Mouse (Mus musculus) midbrain, embryonic 13.5 days (tissue): Measurements from ENCODE around the gene Hrc. TPM values are rescaled to one million over a fixed set of nuclear protein-coding genes. Genes with fewer than 3 reads are reported as not detected.

Experiments used
- ATAC-seq: fragments of 200-750 bp; cut with Nextera tagmentation; 2 replicates; pipeline ENCODE4 v1.8.0; 2017; ENCODE audit warnings: mild to moderate bottlenecking, moderate TSS enrichment, moderate library complexity
- H3K27ac ChIP-seq: fragments of 300-500 bp; sonication (generic); 2 replicates; pipeline ENCODE4 v1.5.1; 2015; ENCODE audit warnings: inconsistent platforms, mild to moderate bottlenecking, moderate library complexity
- H3K27me3 ChIP-seq: fragments of 300-500 bp; sonication (generic); 2 replicates; pipeline ENCODE4 v1.6.1; 2015; ENCODE audit warnings: mild to moderate bottlenecking, inconsistent platforms
- H3K36me3 ChIP-seq: fragments of 300-500 bp; sonication (generic); 2 replicates; pipeline ENCODE4 v1.6.1; 2015; ENCODE audit warnings: mild to moderate bottlenecking, inconsistent platforms
- H3K4me1 ChIP-seq: fragments of 300-500 bp; sonication (generic); replicated peaks from 2 replicates; pipeline ENCODE4 v1.6.1; 2015; ENCODE audit warnings: inconsistent platforms
- H3K4me2 ChIP-seq: fragments of 300-500 bp; sonication (generic); replicated peaks from 2 replicates; pipeline ENCODE4 v1.6.1; 2015; ENCODE audit warnings: moderate library complexity, mild to moderate bottlenecking, inconsistent platforms
- H3K4me3 ChIP-seq: fragments of 300-500 bp; sonication (generic); replicated peaks from 2 replicates; pipeline ENCODE4 v1.5.1; 2015; ENCODE audit warnings: mild to moderate bottlenecking, inconsistent platforms
- H3K9ac ChIP-seq: fragments of 300-500 bp; sonication (generic); replicated peaks from 2 replicates; pipeline ENCODE4 v1.6.1; 2015; ENCODE audit warnings: mild to moderate bottlenecking, inconsistent platforms
- H3K9me3 ChIP-seq: fragments of 300-500 bp; sonication (generic); 2 replicates; pipeline ENCODE4 v1.6.1; 2016; ENCODE audit warnings: mild to moderate bottlenecking, inconsistent platforms
- WGBS: fragments of 180-500 bp; shearing (Covaris S2); methylation state at CpG from one replicate; pipeline ENCODE4 v1.1.7; 2015; 5-methylcytosine and 5-hydroxymethylcytosine counted together
- polyA plus RNA-seq: library from polyadenylated mRNA; unstranded; fragments of >200 nt; fragmentation: Nextera tagmentation; extraction: Ambion mirVana; gene quantifications from 2 replicates; pipeline ENCODE4 v1.2.1, GENCODE M21; 2015

Gene Hrc
- polyA plus RNA-seq = 0.10 and 0.26 TPM in 2 replicates

DNA sequence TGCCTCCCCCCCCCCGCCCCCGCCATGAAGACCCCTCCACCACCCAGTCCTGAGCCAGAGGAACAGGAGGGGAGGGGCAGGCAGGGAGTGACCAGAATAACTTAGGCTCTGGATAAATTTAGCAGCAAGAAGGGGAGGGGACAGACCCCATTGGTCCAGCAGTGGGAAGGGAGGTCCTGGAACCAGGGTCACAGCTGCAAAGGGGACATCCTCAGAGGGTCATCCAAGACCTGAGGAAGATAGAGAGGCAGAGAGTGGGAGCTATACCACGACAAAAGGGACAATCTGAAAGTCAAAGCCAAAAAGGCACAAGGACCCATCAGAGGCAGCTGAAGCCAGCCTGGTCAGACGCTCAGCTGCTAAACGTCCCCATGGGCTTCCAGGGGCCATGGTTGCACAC lies at the start of gene Hrc:
Gene Hrc (plus strand): TSS at position 235 of the 400 bp plus-strand sequence.
- H3K9me3 ChIP-seq = no peaks in the 10 kb centered on the region
- H3K4me3 ChIP-seq = 0 out of 2 replicates have a peak within 1 kb of the TSS, but pooled peaks have one; percentile 56
- ATAC-seq = no peak
- 36% methylated on average over 5 of the region's 5 CpGs for WGBS
- H3K4me2 ChIP-seq = peak within 1 kb of the TSS; percentile 88; the same call in 1 of the 2 replicates
- H3K9ac ChIP-seq = no peak within 1 kb of the TSS
- peaks cover 28% of the 10 kb centered on the region for H3K27me3 ChIP-seq
- H3K27ac ChIP-seq = no peak within 1 kb of the TSS
- peaks cover 51% of the 10 kb centered on the region for H3K4me1 ChIP-seq
- H3K36me3 ChIP-seq = no peaks in the 10 kb centered on the region

DNA sequence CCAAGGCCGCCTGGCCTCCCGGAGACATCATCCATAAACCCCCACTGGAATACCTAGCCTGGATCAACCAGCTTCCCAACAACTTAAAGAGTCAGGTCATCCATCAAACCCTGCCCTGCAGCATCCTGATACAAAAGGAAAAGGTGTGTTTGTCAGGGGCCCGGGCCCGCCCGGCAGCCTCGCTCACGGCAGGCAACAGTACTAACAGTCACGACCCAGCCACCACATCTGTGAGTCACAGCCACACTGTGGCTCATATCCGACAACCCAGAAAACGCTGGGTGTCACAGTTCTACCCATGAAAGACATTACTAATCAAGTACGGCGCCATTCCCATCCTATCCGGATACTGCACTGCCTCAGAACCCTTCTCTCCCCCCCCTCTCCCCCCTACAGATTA lies 48.6 kb upstream of the Hrc start:
- 90% methylated on average over 13 of the region's 13 CpGs for WGBS
- H3K4me1 ChIP-seq = no peaks in the 10 kb centered on the region
- no peaks in the 10 kb centered on the region for H3K36me3 ChIP-seq
- ATAC-seq = no peak
- H3K4me2 ChIP-seq = no peak overlapping the region
- no peaks in the 10 kb centered on the region for H3K9me3 ChIP-seq
- no peak overlapping the region for H3K4me3 ChIP-seq
- H3K27me3 ChIP-seq = 0 out of 2 replicates have a peak, but pooled peaks cover 3% of the 10 kb centered on the region
- no peak overlapping the region for H3K9ac ChIP-seq
- H3K27ac ChIP-seq = no peak overlapping the region

DNA sequence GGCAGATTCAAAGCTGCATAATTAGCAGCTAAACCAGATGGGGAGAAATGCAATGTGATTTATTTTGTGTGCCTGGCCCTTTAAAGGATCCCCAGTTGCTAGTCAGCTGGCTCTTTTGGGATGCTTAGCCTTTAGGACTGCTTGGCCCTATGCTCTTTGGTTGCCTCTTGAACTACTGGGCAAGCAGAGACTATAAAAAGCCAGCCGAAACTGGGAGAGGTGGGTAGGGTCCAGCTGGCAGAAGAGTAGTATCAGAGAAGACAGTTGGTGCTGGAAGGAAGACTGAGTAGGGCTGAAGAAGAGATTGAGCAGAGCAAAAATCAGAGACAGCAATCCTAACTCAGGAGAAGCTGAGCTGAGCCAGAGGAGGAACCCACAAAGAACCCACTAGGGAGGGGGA lies 38.5 kb upstream of the Hrc start:
- ATAC-seq = no peak
- no peaks in the 10 kb centered on the region for H3K36me3 ChIP-seq
- 0 out of 2 replicates have a peak overlapping the region, but pooled peaks have one; percentile 23 for H3K9ac ChIP-seq
- H3K4me3 ChIP-seq = no peak overlapping the region
- peaks cover 10% of the 10 kb centered on the region for H3K4me1 ChIP-seq
- no peaks in the 10 kb centered on the region for H3K9me3 ChIP-seq
- no peak overlapping the region for H3K4me2 ChIP-seq
- 72% methylated on average over 1 of the region's 1 CpGs for WGBS
- no peak overlapping the region for H3K27ac ChIP-seq
- H3K27me3 ChIP-seq = 0 out of 2 replicates have a peak, but pooled peaks cover 4% of the 10 kb centered on the region

DNA sequence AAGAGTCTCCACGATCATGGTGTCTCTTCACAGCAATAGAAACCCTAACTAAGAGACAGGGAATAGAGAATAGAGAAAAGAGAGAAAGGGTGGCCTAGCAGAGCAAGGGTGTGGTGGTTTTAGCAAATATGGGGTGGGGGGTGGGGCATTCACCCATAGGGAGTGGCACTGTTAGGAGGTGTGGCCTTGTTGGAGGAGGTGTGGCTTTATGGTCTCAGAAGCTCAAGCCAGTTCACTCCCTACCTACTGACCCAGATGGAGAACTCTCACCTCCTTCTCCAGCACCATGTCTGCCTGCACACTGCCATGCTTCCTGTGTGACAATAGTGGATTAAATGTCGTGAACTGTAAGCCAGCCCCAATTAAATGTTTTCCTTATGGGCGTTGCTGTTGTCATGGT lies 37.5 kb upstream of the Hrc start:
- no peak for ATAC-seq
- H3K9ac ChIP-seq = no peak overlapping the region
- no peaks in the 10 kb centered on the region for H3K9me3 ChIP-seq
- no peak overlapping the region for H3K27ac ChIP-seq
- 70% methylated on average over 3 of the region's 3 CpGs for WGBS
- peaks cover 10% of the 10 kb centered on the region for H3K4me1 ChIP-seq
- H3K4me2 ChIP-seq = no peak overlapping the region
- H3K4me3 ChIP-seq = no peak overlapping the region
- no peaks in the 10 kb centered on the region for H3K36me3 ChIP-seq
- H3K27me3 ChIP-seq = 0 out of 2 replicates have a peak, but pooled peaks cover 4% of the 10 kb centered on the region

DNA sequence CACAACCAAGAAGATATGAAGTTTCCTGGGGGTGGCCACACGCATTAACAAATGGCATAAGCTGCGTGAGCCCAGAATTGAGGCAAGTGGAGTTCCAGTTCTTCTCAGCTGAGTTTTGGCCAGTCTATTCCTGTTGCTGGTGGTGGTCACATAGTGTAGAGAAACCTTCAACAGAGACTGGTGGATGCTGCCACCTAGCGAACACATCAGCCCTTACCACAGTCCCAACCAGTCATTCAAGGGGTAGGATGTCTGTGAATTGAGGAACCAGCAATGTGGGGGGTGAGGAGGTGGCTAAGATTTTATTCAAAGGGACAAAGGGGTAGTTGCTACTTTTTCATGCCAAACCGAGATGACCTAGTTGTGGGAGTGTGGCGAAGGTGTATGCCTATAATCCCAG lies 35.3 kb upstream of the Hrc start:
- peak; percentile 92 for ATAC-seq
- 13% methylated on average over 5 of the region's 5 CpGs for WGBS
- Histone ChIP-seq H3K27me3 (peaks cover 3% of the 10 kb centered on the region; the same call in 1 of the 2 replicates), H3K4me1 (peaks cover 15% of the 10 kb centered on the region), H3K36me3 (0 out of 2 replicates have a peak, but pooled peaks cover 6% of the 10 kb centered on the region), H3K4me3 (no peak overlapping the region), H3K9ac (no peak overlapping the region), H3K27ac (no peak overlapping the region), H3K9me3 (no peaks in the 10 kb centered on the region), H3K4me2 (no peak overlapping the region)

GRCm38 (mm10) chr7:45300270-45300669 lies 34.8 kb upstream of the Hrc start:
- ATAC-seq = peak; percentile 32; the same call in 1 of the 2 replicates
- no peak overlapping the region for H3K9ac ChIP-seq
- H3K4me2 ChIP-seq = no peak overlapping the region; the same call in 1 of the 2 replicates
- H3K36me3 ChIP-seq = 0 out of 2 replicates have a peak, but pooled peaks cover 6% of the 10 kb centered on the region
- WGBS = 16% methylated on average over 6 of the region's 6 CpGs
- peaks cover 3% of the 10 kb centered on the region; the same call in 1 of the 2 replicates for H3K27me3 ChIP-seq
- H3K4me3 ChIP-seq = no peak overlapping the region
- H3K4me1 ChIP-seq = peaks cover 20% of the 10 kb centered on the region
- no peaks in the 10 kb centered on the region for H3K9me3 ChIP-seq
- H3K27ac ChIP-seq = no peak overlapping the region

GRCm38 (mm10) chr7:45302626-45303025 lies 32.5 kb upstream of the Hrc start:
- peaks cover 23% of the 10 kb centered on the region for H3K4me1 ChIP-seq
- H3K9me3 ChIP-seq = no peaks in the 10 kb centered on the region
- H3K27ac ChIP-seq = no peak overlapping the region
- H3K9ac ChIP-seq = no peak overlapping the region
- 0 out of 2 replicates have a peak, but pooled peaks cover 6% of the 10 kb centered on the region for H3K36me3 ChIP-seq
- H3K27me3 ChIP-seq = peaks cover 3% of the 10 kb centered on the region; the same call in 1 of the 2 replicates
- no peak overlapping the region for H3K4me2 ChIP-seq
- H3K4me3 ChIP-seq = no peak overlapping the region
- no peak for ATAC-seq
- WGBS = 71% methylated on average over 8 of the region's 8 CpGs

- Histone ChIP-seq H3K27me3 (peaks cover 3% of the 10 kb centered on the region; the same call in 1 of the 2 replicates), H3K9me3 (no peaks in the 10 kb centered on the region), H3K9ac (peak overlapping the region; percentile 41; the same call in 1 of the 2 replicates), H3K4me2 (peak overlapping the region; percentile 47), H3K27ac (no peak overlapping the region), H3K4me1 (peaks cover 32% of the 10 kb centered on the region), H3K36me3 (0 out of 2 replicates have a peak, but pooled peaks cover 6% of the 10 kb centered on the region), H3K4me3 (peak overlapping the region; percentile 23)
- WGBS = 13% methylated on average over 11 of the region's 13 CpGs
- no peak for ATAC-seq
These were observed 30.2 kb upstream of the Hrc start for GRCm38 (mm10) chr7:45304869-45305268.

DNA sequence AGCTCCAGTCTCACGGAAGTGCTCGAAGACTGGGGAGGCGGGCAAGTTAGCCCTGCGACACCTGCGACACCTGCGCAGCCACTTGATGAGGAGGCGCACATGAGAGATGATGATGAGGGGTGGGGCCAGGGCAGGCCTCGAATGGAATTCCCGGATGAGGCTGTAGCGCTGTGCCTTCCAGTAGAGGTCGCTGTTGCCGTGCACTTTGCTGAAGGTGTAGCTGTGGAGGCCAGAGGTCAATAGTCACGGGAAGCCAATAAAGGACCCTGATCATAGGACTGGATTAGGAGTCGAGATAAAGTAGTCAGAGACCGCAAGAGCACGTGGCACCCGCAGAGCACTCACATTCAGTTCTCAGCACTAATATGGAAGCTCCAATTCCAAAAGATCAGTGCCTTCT lies 29.8 kb upstream of the Hrc start:
- Histone ChIP-seq H3K4me1 (peaks cover 32% of the 10 kb centered on the region), H3K27ac (no peak overlapping the region), H3K9ac (peak overlapping the region; percentile 41; the same call in 1 of the 2 replicates), H3K36me3 (0 out of 2 replicates have a peak, but pooled peaks cover 6% of the 10 kb centered on the region), H3K4me3 (peak overlapping the region; percentile 23), H3K4me2 (peak overlapping the region; percentile 47), H3K27me3 (peaks cover 3% of the 10 kb centered on the region; the same call in 1 of the 2 replicates), H3K9me3 (no peaks in the 10 kb centered on the region)
- WGBS = 3% methylated on average over 17 of the region's 17 CpGs
- peak; percentile 65 for ATAC-seq

DNA sequence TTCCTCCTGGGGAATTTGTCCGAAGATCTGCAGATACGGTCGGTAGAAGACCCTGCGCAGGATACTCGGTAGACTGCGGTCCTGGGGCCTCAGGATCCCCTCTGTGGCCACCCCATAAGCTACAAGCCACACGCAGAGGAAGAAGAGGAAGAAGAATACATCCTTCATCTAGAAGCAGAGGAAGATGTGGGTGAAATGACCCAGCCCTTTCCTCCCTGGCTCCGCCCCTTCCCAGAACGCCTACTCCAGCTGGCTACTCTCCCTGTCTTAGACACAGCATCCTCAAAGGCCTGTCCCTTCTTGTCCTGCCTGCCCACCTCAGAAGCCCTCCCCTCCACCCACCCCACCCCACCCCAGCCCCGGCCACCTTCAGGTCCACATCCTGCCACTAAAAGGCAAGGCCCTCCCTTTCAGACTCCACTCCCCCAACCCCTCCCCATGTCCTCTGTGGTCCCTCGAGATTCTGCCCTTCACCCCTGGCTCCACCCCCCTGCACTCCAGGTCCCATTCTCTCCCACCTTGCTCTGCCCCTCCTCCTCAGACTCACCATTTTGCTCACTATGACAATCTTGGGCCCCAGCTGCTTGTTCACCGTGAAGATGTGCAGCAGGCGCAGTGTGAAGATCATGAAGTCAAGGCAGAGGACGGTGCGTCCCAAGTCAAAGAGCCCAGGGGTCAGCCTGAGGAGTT lies 26.4 kb upstream of the Hrc start:
- Histone ChIP-seq H3K27ac (peak overlapping the region; percentile 39; the same call in 1 of the 2 replicates), H3K9ac (peak overlapping the region; percentile 29; the same call in 1 of the 2 replicates), H3K9me3 (no peaks in the 10 kb centered on the region), H3K27me3 (peaks cover 2% of the 10 kb centered on the region; the same call in 1 of the 2 replicates), H3K4me3 (no peak overlapping the region), H3K4me2 (no peak overlapping the region), H3K4me1 (peaks cover 35% of the 10 kb centered on the region), H3K36me3 (0 out of 2 replicates have a peak, but pooled peaks cover under 1% of the 10 kb centered on the region)
- no peak for ATAC-seq
- WGBS = 66% methylated on average over 15 of the region's 15 CpGs

DNA sequence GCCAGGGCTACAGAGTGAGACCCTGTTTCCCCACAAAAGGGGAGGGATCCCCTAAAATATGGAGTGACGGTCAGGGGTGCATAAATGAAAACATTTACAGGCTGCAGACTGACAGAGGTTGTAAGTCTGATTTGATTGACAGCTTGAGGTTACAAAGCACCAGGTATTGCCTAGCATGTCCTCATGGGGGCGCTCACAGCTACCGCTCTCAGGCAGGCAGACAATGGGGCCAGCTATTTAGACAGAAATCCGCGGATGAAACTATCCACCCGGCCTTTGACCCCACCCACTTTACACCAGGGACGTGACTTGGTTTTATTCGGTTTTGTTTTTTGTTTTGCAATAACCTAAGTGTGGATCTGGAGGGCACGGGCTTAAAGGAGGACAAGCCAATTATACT lies 25.6 kb upstream of the Hrc start:
- H3K27me3 ChIP-seq = no peaks in the 10 kb centered on the region
- H3K27ac ChIP-seq = peak overlapping the region; percentile 39; the same call in 1 of the 2 replicates
- no peak overlapping the region for H3K9ac ChIP-seq
- WGBS = 10% methylated on average over 9 of the region's 9 CpGs
- H3K36me3 ChIP-seq = no peaks in the 10 kb centered on the region
- H3K4me1 ChIP-seq = peaks cover 35% of the 10 kb centered on the region
- no peak overlapping the region for H3K4me2 ChIP-seq
- no peaks in the 10 kb centered on the region for H3K9me3 ChIP-seq
- peak; percentile 21; the same call in 1 of the 2 replicates for ATAC-seq
- H3K4me3 ChIP-seq = no peak overlapping the region

GRCm38 (mm10) chr7:45312023-45312422 lies 23.1 kb upstream of the Hrc start:
- H3K36me3 ChIP-seq = no peaks in the 10 kb centered on the region
- 79% methylated on average over 8 of the region's 8 CpGs for WGBS
- H3K9ac ChIP-seq = no peak overlapping the region
- H3K27me3 ChIP-seq = no peaks in the 10 kb centered on the region
- no peak for ATAC-seq
- no peaks in the 10 kb centered on the region for H3K9me3 ChIP-seq
- H3K4me2 ChIP-seq = no peak overlapping the region
- no peak overlapping the region for H3K27ac ChIP-seq
- no peak overlapping the region for H3K4me3 ChIP-seq
- H3K4me1 ChIP-seq = peaks cover 24% of the 10 kb centered on the region
